Mouse (Mus musculus) myocyte (in vitro differentiated cells): ENCODE results near the gene Slain1. TPM values are rescaled to one million over a fixed set of nuclear protein-coding genes. Genes with fewer than 3 reads are reported as not detected.

Experiments used
- H3K27me3 ChIP-seq: one replicate; pipeline ENCODE4 v1.6.1; 2011; ENCODE audit not compliant: control insufficient read depth, insufficient read depth, insufficient read length
- H3K36me3 ChIP-seq: one replicate; pipeline ENCODE4 v1.6.1; 2011; ENCODE audit not compliant: control insufficient read depth, insufficient read depth
- H3K4me2 ChIP-seq: one replicate; pipeline ENCODE4 v1.6.1; 2011; ENCODE audit warnings: low read depth, control low read depth
- H3K4me3 ChIP-seq: one replicate; pipeline ENCODE4 v1.5.1; 2011; ENCODE audit warnings: mild to moderate bottlenecking, control low read depth, moderate library complexity
- H3K79me2 ChIP-seq: one replicate; pipeline ENCODE4 v1.6.1; 2011; ENCODE audit not compliant: control insufficient read depth, insufficient read depth
- H3ac ChIP-seq: one replicate; pipeline ENCODE4 v1.6.1; 2011; ENCODE audit not compliant: control insufficient read depth, insufficient read length
- CEBPB ChIP-seq: IDR thresholded peaks from 2 replicates; pipeline ENCODE4 v1.6.1; 2011; ENCODE audit warnings: mild to moderate bottlenecking, moderate library complexity; ENCODE audit not compliant: poor library complexity, insufficient read depth, severe bottlenecking
- E2F4 ChIP-seq: IDR thresholded peaks from one replicate; pipeline ENCODE4 v1.6.1; 2011; ENCODE audit warnings: mild to moderate bottlenecking, control low read depth, moderate library complexity; ENCODE audit not compliant: insufficient read depth
- MAX ChIP-seq: IDR thresholded peaks from one replicate; pipeline ENCODE4 v1.6.1; 2011; ENCODE audit warnings: low read depth, mild to moderate bottlenecking, control low read depth
- MYOD1 ChIP-seq, 3 experiments: IDR thresholded peaks; one replicate each; pipeline ENCODE4 v1.6.1; 2011; ENCODE audit warnings: control low read depth in 2 of 3, low read depth in 2 of 3, mild to moderate bottlenecking in 2 of 3, moderate library complexity in 1 of 3; ENCODE audit not compliant: insufficient read length in 2 of 3, control insufficient read depth in 1 of 3
- MYOG ChIP-seq, 3 experiments: IDR thresholded peaks; one replicate each; pipeline ENCODE4 v1.6.1; 2011; ENCODE audit warnings: control low read depth in 2 of 3, low read depth in 2 of 3, mild to moderate bottlenecking in 2 of 3; ENCODE audit not compliant: insufficient read length in 2 of 3, control insufficient read depth in 1 of 3, insufficient read depth in 1 of 3
- POLR2A ChIP-seq: IDR thresholded peaks from one replicate; pipeline ENCODE4 v1.6.1; 2011; ENCODE audit warnings: low read depth, mild to moderate bottlenecking, control low read depth, moderate library complexity; ENCODE audit not compliant: insufficient read length
- POLR2AphosphoS2 ChIP-seq: IDR thresholded peaks from one replicate; pipeline ENCODE4 v1.6.1; 2011; ENCODE audit warnings: low read depth, control low read depth; ENCODE audit not compliant: insufficient read length
- REST ChIP-seq: IDR thresholded peaks from one replicate; pipeline ENCODE4 v1.6.1; 2011; ENCODE audit warnings: mild to moderate bottlenecking, control low read depth, moderate library complexity; ENCODE audit not compliant: insufficient read depth, insufficient read length
- SRF ChIP-seq: IDR thresholded peaks from one replicate; pipeline ENCODE4 v1.6.1; 2011; ENCODE audit warnings: low read depth; ENCODE audit not compliant: control insufficient read depth, insufficient read length
- TCF12 ChIP-seq: IDR thresholded peaks from one replicate; pipeline ENCODE4 v1.6.1; 2011; ENCODE audit warnings: mild to moderate bottlenecking, control low read depth; ENCODE audit not compliant: poor library complexity, insufficient read depth, severe bottlenecking
- TCF3 ChIP-seq: IDR thresholded peaks from one replicate; pipeline ENCODE4 v1.6.1; 2011; ENCODE audit warnings: low read depth, control low read depth; ENCODE audit not compliant: insufficient read length
- USF1 ChIP-seq: IDR thresholded peaks from one replicate; pipeline ENCODE4 v1.6.1; 2011; ENCODE audit warnings: low read depth, mild to moderate bottlenecking, control low read depth, moderate library complexity
- polyA plus RNA-seq: library from polyadenylated mRNA; unstranded; fragments of >200 nt; fragmentation: generic; extraction: Trizol; gene quantifications from one replicate; pipeline ENCODE4 v1.2.1, GENCODE M21; 2012; ENCODE audit warnings: missing spikeins

Gene Slain1
- polyA plus RNA-seq, 1 experiment: not detected

- no peaks in the 10 kb centered on the region for H3K79me2 ChIP-seq
- TF ChIP-seq REST: no peak
- no peak for TF ChIP-seq TCF3
- no peak for TF ChIP-seq MAX
- no peak for TF ChIP-seq TCF12
- no peak for TF ChIP-seq USF1
- no peak for TF ChIP-seq MYOG (IDR thresholded peaks at IDR 0.05; ENCODE audit: control insufficient read depth in 1 of 3, insufficient read depth in 1 of 3, insufficient read length in 2 of 3, low read depth in 2 of 3)
- TF ChIP-seq POLR2A: no peak
- TF ChIP-seq E2F4: no peak
- no peak for TF ChIP-seq CEBPB
- no peak for TF ChIP-seq MYOD1 (IDR thresholded peaks at IDR 0.05; ENCODE audit: control insufficient read depth in 1 of 3, insufficient read length in 2 of 3, low read depth in 2 of 3)
- TF ChIP-seq SRF: no peak
- TF ChIP-seq POLR2AphosphoS2: no peak
- H3K36me3 ChIP-seq: no peaks in the 10 kb centered on the region
- H3K27me3 ChIP-seq: no peaks in the 10 kb centered on the region
- no peak overlapping the region for H3K4me2 ChIP-seq
- H3K4me3 ChIP-seq: no peak overlapping the region
- H3ac ChIP-seq: no peak overlapping the region
Measured at GRCm38 (mm10) chr14:103621207-103621606, 28.8 kb upstream of the Slain1 start.

- TF ChIP-seq SRF: no peak
- Histone ChIP-seq H3K36me3 (no peaks in the 10 kb centered on the region), H3K79me2 (no peaks in the 10 kb centered on the region)
Measured at GRCm38 (mm10) chr14:103626100-103626499, 23.9 kb upstream of the Slain1 start.

DNA sequence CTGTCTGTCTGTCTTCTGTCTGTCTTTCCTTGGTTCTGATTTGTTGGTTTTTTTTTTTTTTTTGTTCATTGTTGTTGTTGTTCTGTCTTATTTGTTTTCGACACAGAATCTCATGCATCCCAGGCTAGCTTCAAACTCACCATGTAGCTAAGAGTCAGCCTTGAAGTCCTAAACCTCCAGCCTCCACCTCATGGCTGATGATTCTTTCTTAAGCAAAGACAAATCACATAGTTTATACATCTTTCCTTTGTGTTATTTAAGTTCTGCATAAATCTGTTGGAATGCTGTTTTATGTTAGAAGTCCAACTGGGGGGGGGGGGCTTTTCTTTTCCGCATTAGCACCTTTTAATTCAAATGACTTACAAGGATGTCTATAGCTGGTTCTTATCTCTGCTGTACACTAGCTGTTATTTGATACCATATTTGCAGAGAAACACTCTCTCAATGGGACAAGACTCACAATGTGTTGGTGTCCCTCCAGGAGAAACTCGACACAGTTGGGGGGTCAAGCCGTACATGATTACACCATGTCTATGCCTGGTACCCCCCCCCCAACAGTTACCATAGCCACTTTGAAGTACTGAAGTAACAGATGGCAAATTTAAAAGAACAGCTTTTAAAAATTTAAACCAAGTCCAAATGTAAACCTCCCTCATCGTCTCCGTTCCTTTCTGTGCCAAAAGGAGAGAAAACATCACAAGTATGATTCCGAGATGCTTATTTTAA lies 20.2 kb upstream of the Slain1 start:
- Histone ChIP-seq H3K4me3 (no peak overlapping the region), H3K36me3 (no peaks in the 10 kb centered on the region), H3ac (no peak overlapping the region), H3K4me2 (no peak overlapping the region), H3K27me3 (no peaks in the 10 kb centered on the region), H3K79me2 (no peaks in the 10 kb centered on the region)
- TF ChIP-seq SRF (no peak), REST (no peak), CEBPB (no peak), TCF3 (no peak), POLR2AphosphoS2 (no peak), MAX (no peak), MYOD1 (IDR thresholded peaks at IDR 0.05; ENCODE audit: control insufficient read depth in 1 of 3, insufficient read length in 2 of 3, low read depth in 2 of 3) (no peak), POLR2A (no peak), USF1 (no peak), E2F4 (no peak), MYOG (IDR thresholded peaks at IDR 0.05; ENCODE audit: control insufficient read depth in 1 of 3, insufficient read depth in 1 of 3, insufficient read length in 2 of 3, low read depth in 2 of 3) (no peak), TCF12 (no peak)

More at GRCm38 (mm10) chr14:103626100-103626499, 23.9 kb upstream of the Slain1 start:
- H3K4me3 ChIP-seq: no peak overlapping the region
- no peak overlapping the region for H3K4me2 ChIP-seq
- H3ac ChIP-seq: no peak overlapping the region
- no peaks in the 10 kb centered on the region for H3K27me3 ChIP-seq

DNA sequence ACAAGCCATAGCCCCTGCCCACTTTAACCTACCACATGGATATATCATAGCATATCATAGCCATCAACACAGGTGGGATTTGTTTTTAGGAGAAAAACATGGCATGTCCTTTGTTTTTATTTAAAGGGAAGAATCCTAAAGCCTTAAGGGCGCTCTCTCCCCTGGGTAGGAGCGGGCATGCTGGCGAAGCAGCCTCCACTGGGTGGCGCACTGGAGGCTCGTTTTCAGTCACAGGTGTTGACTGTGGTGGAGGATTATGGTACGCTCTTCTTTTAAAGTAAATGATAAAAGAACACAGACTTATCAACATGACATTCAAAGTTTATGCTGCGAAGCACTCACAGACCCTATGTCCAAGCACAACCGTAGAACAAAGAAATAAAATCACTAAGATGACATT lies 19.5 kb upstream of the Slain1 start:
- H3K36me3 ChIP-seq: no peaks in the 10 kb centered on the region
- no peak overlapping the region for H3ac ChIP-seq
- no peaks in the 10 kb centered on the region for H3K27me3 ChIP-seq
- no peak overlapping the region for H3K4me2 ChIP-seq
- H3K79me2 ChIP-seq: no peaks in the 10 kb centered on the region
- TF ChIP-seq TCF3 (no peak), MYOG (IDR thresholded peaks at IDR 0.05; ENCODE audit: control insufficient read depth in 1 of 3, insufficient read depth in 1 of 3, insufficient read length in 2 of 3, low read depth in 2 of 3) (no peak), MYOD1 (IDR thresholded peaks at IDR 0.05; ENCODE audit: control insufficient read depth in 1 of 3, insufficient read length in 2 of 3, low read depth in 2 of 3) (no peak), USF1 (no peak), SRF (no peak), MAX (no peak)
- no peak overlapping the region for H3K4me3 ChIP-seq

GRCm38 (mm10) chr14:103643933-103644332 lies 6.1 kb upstream of the Slain1 start:
- Histone ChIP-seq H3K79me2 (no peaks in the 10 kb centered on the region), H3K4me3 (no peak overlapping the region), H3K27me3 (no peaks in the 10 kb centered on the region), H3ac (no peak overlapping the region), H3K4me2 (no peak overlapping the region), H3K36me3 (no peaks in the 10 kb centered on the region)
- no peak for TF ChIP-seq POLR2A
- no peak for TF ChIP-seq TCF3
- TF ChIP-seq POLR2AphosphoS2: no peak
- no peak for TF ChIP-seq USF1
- TF ChIP-seq MYOD1 (IDR thresholded peaks at IDR 0.05; ENCODE audit: control insufficient read depth in 1 of 3, insufficient read length in 2 of 3, low read depth in 2 of 3): no peak
- no peak for TF ChIP-seq REST
- TF ChIP-seq TCF12: no peak
- TF ChIP-seq MAX: no peak
- no peak for TF ChIP-seq CEBPB
- TF ChIP-seq E2F4: no peak
- no peak for TF ChIP-seq SRF
- no peak for TF ChIP-seq MYOG (IDR thresholded peaks at IDR 0.05; ENCODE audit: control insufficient read depth in 1 of 3, insufficient read depth in 1 of 3, insufficient read length in 2 of 3, low read depth in 2 of 3)
